Mouse (Mus musculus): ENCODE data around the gene Krtcap3. TPM values are rescaled to one million over a fixed set of nuclear protein-coding genes. Genes with fewer than 3 reads are reported as not detected.
"Not testable (repeated sequence)": the region's sequence is repeated elsewhere in the genome, so short reads cannot be mapped to it uniquely, and the experiment has no call there.

The Krtcap3 gene
- polyA plus RNA-seq (2015; fragmentation: Nextera tagmentation; extraction: Ambion mirVana) = 70.1 and 71.1 TPM in 2 replicates

DNA sequence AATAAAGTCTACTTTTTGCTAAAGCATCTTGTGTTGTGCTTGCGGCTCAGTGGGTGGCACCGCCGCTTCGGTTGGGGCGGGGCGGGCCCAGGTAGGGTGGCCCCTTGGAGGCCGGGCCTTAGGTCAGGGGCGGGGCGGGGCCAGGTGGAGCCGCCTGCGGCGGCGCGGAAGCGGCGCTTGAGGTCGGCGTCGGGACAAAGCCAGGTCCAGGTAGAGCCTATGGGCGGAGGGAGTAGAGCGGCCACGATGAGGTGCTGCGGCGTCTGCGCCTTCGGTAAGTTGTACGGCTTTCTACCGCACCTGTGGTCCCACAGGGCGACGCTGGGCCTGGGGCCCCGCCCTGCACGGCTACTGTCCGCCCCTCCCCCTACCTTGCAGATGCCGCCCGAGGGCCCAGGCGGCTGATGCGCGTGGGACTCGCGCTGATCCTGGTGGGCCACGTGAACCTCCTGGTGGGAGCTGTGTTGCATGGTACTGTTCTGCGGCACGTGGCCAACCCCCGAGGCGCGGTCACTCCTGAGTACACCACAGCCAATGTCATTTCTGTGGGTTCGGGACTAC is at the start of gene Krtcap3:
Krtcap3 (plus strand) TSS at position 151 of the 561 bp plus-strand sequence.
- 13% methylated on average over 38 of the region's 47 CpGs for WGBS
- H3K36me3 ChIP-seq (ENCODE audit: control insufficient read depth, insufficient read depth, low read length) = peaks cover 10% of the 10 kb centered on the region; the same call in 1 of the 2 replicates
- peaks cover 6% of the 10 kb centered on the region; the same call in 1 of the 2 replicates for H3K4me1 ChIP-seq (ENCODE audit: control insufficient read depth, insufficient read depth, low read length)
- peak within 1 kb of the TSS; percentile 55 for H3K4me3 ChIP-seq (ENCODE audit: low read length)
- peak within 1 kb of the TSS; percentile 67 for H3K9ac ChIP-seq (ENCODE audit: low read depth, low read length)
- no peaks in the 10 kb centered on the region for H3K27me3 ChIP-seq (replicated peaks; ENCODE audit: control insufficient read depth, insufficient read depth, low read length)
- H3K4me2 ChIP-seq (ENCODE audit: low read depth, low read length) = peak within 1 kb of the TSS; percentile 60
- peak; percentile 89 for ATAC-seq
- H3K9me3 ChIP-seq (ENCODE audit: control insufficient read depth, low read length) = no peaks in the 10 kb centered on the region
- H3K27ac ChIP-seq (ENCODE audit: low read length) = peak within 1 kb of the TSS; percentile 89

DNA sequence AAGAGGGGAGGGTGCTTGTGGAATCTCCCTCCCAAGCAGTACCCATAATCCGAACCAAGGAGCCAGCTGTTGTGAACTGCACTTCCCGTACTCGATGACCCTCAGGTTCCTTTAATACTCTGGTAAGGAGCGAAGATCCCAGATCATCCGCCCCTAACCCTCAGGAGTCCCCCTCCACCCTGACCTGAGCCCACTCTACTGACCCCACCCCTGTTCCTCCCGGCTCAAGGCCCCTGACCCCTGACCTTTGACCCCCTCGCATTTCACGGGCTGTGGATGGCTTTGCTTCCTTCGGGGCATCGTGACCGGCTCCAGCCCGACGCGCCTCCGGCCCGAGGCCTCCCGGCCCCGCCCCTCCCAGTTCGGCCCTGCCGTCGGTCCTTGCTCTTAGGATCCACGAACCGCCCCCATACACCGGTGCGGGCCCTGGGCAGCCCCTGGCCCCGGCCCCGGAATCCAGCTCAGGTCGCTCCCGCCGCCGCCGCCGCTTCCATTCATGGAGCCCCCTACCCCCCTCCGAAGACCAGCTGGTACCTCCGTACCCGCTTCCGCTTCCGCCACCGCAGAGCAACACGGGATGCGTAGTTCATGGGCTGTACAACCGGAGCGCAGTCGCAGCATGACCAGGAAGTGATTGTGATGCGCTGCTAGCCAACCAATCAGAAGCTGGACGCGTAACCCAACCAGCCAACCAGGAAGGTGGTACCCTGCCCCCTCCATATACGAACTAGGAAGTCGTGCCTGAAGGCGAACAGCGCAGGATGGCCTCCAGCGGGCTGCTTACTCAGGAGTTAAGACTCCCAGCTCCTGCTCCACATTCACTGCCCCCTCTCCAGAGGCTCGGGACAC is 49.5 kb upstream of the Krtcap3 start, which contains the start of gene Zfp513:
Zfp513 (minus strand) TSS at position 562 of the 849 bp plus-strand sequence.
- peak within 1 kb of the TSS; percentile 83 for H3K27ac ChIP-seq (ENCODE audit: low read length)
- H3K4me1 ChIP-seq (ENCODE audit: control insufficient read depth, insufficient read depth, low read length) = peaks cover 4% of the 10 kb centered on the region; the same call in 1 of the 2 replicates
- WGBS = under 1% methylated on average over 53 of the region's 53 CpGs
- no peaks in the 10 kb centered on the region for H3K27me3 ChIP-seq (replicated peaks; ENCODE audit: control insufficient read depth, insufficient read depth, low read length)
- ATAC-seq = peak; percentile 98
- H3K4me3 ChIP-seq (ENCODE audit: low read length) = peak within 1 kb of the TSS; percentile 79
- peak within 1 kb of the TSS; percentile 91 for H3K9ac ChIP-seq (ENCODE audit: low read depth, low read length)
- peak within 1 kb of the TSS; percentile 66 for H3K4me2 ChIP-seq (ENCODE audit: low read depth, low read length)
- H3K9me3 ChIP-seq (ENCODE audit: control insufficient read depth, low read length) = no peaks in the 10 kb centered on the region
- peaks cover 48% of the 10 kb centered on the region for H3K36me3 ChIP-seq (ENCODE audit: control insufficient read depth, insufficient read depth, low read length)

DNA sequence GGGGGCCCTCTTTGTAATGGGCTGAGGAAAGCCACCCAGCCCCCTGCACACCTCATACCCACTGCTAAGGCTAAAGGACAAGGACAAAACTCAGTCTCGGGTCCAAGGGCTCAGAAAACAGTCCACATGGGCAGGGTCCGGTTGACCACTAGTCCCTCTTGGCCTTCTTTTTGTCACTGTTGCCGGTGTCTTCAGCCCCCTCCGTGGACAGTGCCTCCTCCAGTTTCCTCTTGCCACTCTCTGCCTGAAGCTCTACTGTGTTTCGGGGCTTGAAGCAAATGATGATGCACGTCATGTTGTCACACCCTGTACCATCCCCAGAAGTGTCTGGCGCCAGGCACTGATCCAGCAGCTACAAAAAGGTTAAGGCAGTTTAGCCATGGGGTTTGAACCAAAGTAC is 48.6 kb upstream of the Krtcap3 start:
- Histone ChIP-seq H3K9ac (ENCODE audit: low read depth, low read length) (peak overlapping the region; percentile 91), H3K27me3 (replicated peaks; ENCODE audit: control insufficient read depth, insufficient read depth, low read length) (no peaks in the 10 kb centered on the region), H3K27ac (ENCODE audit: low read length) (peak overlapping the region; percentile 81), H3K4me1 (ENCODE audit: control insufficient read depth, insufficient read depth, low read length) (peaks cover 4% of the 10 kb centered on the region; the same call in 1 of the 2 replicates), H3K9me3 (ENCODE audit: control insufficient read depth, low read length) (no peaks in the 10 kb centered on the region), H3K4me2 (ENCODE audit: low read depth, low read length) (peak overlapping the region; percentile 64), H3K36me3 (ENCODE audit: control insufficient read depth, insufficient read depth, low read length) (peaks cover 40% of the 10 kb centered on the region), H3K4me3 (ENCODE audit: low read length) (peak overlapping the region; percentile 79)
- 86% methylated on average over 7 of the region's 7 CpGs for WGBS
- ATAC-seq = no peak

- Histone ChIP-seq H3K9me3 (ENCODE audit: control insufficient read depth, low read length) (no peaks in the 10 kb centered on the region), H3K27me3 (replicated peaks; ENCODE audit: control insufficient read depth, insufficient read depth, low read length) (no peaks in the 10 kb centered on the region), H3K4me1 (ENCODE audit: control insufficient read depth, insufficient read depth, low read length) (peaks cover 4% of the 10 kb centered on the region; the same call in 1 of the 2 replicates), H3K4me2 (ENCODE audit: low read depth, low read length) (no peak overlapping the region), H3K9ac (ENCODE audit: low read depth, low read length) (no peak overlapping the region), H3K27ac (ENCODE audit: low read length) (no peak overlapping the region), H3K4me3 (ENCODE audit: low read length) (no peak overlapping the region), H3K36me3 (ENCODE audit: control insufficient read depth, insufficient read depth, low read length) (peaks cover 30% of the 10 kb centered on the region)
- 90% methylated on average over 2 of the region's 2 CpGs for WGBS
- no peak for ATAC-seq
Measured at GRCm38 (mm10) chr5:31203866-31204265, 47.6 kb upstream of the Krtcap3 start.

DNA sequence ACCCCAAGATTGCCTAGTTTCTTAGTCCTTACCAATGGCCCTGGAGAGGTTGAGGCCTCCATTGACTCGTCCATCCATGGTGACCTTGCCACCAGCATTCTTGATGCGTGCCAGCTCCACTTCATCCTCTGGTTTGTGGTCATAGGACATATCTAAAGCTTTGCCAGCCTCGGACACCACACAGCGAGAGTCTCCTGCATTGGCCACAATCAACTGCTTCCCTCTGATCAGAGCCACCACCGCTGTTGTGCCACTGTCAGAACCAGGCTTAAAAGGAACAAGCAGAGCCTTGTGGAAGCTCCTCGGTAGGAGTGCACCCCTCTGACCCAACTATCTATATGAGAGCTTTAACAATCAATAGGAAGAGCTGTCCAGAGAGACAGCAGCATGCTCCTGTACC is 47.1 kb upstream of the Krtcap3 start:
- Histone ChIP-seq H3K4me1 (ENCODE audit: control insufficient read depth, insufficient read depth, low read length) (peaks cover 4% of the 10 kb centered on the region; the same call in 1 of the 2 replicates), H3K27ac (ENCODE audit: low read length) (no peak overlapping the region), H3K9ac (ENCODE audit: low read depth, low read length) (no peak overlapping the region), H3K9me3 (ENCODE audit: control insufficient read depth, low read length) (no peaks in the 10 kb centered on the region), H3K4me2 (ENCODE audit: low read depth, low read length) (no peak overlapping the region), H3K27me3 (replicated peaks; ENCODE audit: control insufficient read depth, insufficient read depth, low read length) (no peaks in the 10 kb centered on the region), H3K36me3 (ENCODE audit: control insufficient read depth, insufficient read depth, low read length) (peaks cover 26% of the 10 kb centered on the region), H3K4me3 (ENCODE audit: low read length) (no peak overlapping the region)
- ATAC-seq = no peak
- WGBS = 94% methylated on average over 6 of the region's 6 CpGs

GRCm38 (mm10) chr5:31216554-31216953 is 34.9 kb upstream of the Krtcap3 start:
- WGBS = 92% methylated on average over 6 of the region's 6 CpGs
- H3K9ac ChIP-seq (ENCODE audit: low read depth, low read length); H3K27me3 ChIP-seq (replicated peaks; ENCODE audit: control insufficient read depth, insufficient read depth, low read length); H3K27ac ChIP-seq (ENCODE audit: low read length); H3K4me1 ChIP-seq (ENCODE audit: control insufficient read depth, insufficient read depth, low read length); ATAC-seq; H3K36me3 ChIP-seq (ENCODE audit: control insufficient read depth, insufficient read depth, low read length); H3K4me3 ChIP-seq (ENCODE audit: low read length); H3K9me3 ChIP-seq (ENCODE audit: control insufficient read depth, low read length); H3K4me2 ChIP-seq (ENCODE audit: low read depth, low read length): not testable (repeated sequence)

DNA sequence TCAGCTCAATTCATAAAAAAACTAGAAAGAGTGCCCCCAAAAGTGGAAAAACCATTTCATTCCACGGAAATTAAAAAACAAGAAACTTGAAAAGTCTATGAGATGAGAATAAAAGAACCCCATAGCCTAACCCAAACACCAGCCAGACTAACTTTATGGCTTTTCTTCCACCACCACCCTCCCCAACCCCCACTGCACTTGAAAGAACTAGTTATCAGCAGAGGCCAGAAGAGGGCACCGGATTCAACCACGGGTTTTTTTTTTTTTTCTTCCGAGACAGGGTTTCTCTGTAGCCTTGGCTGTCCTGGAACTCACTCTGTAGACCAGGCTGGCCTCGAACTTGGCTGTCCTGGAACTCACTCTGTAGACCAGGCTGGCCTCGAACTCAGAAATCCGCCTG is 33.2 kb upstream of the Krtcap3 start:
- no peaks in the 10 kb centered on the region for H3K9me3 ChIP-seq (ENCODE audit: control insufficient read depth, low read length)
- H3K4me3 ChIP-seq (ENCODE audit: low read length) = no peak overlapping the region
- no peak overlapping the region for H3K27ac ChIP-seq (ENCODE audit: low read length)
- H3K4me2 ChIP-seq (ENCODE audit: low read depth, low read length) = no peak overlapping the region
- no peaks in the 10 kb centered on the region for H3K36me3 ChIP-seq (ENCODE audit: control insufficient read depth, insufficient read depth, low read length)
- no peaks in the 10 kb centered on the region for H3K27me3 ChIP-seq (replicated peaks; ENCODE audit: control insufficient read depth, insufficient read depth, low read length)
- WGBS = 51% methylated on average over 6 of the region's 7 CpGs
- no peak for ATAC-seq
- no peak overlapping the region for H3K9ac ChIP-seq (ENCODE audit: low read depth, low read length)
- peaks cover 10% of the 10 kb centered on the region for H3K4me1 ChIP-seq (ENCODE audit: control insufficient read depth, insufficient read depth, low read length)

DNA sequence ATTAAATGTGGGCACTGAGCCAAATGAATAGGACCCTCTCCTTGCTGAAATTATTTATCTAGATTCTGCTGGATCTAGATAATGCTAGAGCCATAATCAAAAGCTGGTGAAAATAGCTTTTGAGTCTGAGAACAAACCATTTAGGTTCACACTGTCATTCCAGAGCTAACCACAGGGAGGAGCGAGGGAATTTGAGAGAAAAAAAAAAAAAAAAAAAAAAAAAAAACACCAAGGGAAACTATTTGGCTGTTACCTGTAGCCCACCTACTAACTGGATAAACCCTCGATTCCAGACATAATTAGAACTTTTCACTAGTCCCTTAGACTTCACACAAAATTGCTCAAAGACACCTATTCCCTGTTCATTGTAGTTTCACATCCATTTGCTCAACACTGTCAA is 32.4 kb upstream of the Krtcap3 start:
- H3K27me3 ChIP-seq (replicated peaks; ENCODE audit: control insufficient read depth, insufficient read depth, low read length) = no peaks in the 10 kb centered on the region
- no peak overlapping the region for H3K27ac ChIP-seq (ENCODE audit: low read length)
- 0% methylated on average over 2 of the region's 2 CpGs for WGBS
- H3K4me3 ChIP-seq (ENCODE audit: low read length) = peak overlapping the region; percentile 31
- peak overlapping the region; percentile 51 for H3K4me2 ChIP-seq (ENCODE audit: low read depth, low read length)
- no peaks in the 10 kb centered on the region for H3K9me3 ChIP-seq (ENCODE audit: control insufficient read depth, low read length)
- H3K9ac ChIP-seq (ENCODE audit: low read depth, low read length) = no peak overlapping the region
- H3K4me1 ChIP-seq (ENCODE audit: control insufficient read depth, insufficient read depth, low read length) = peaks cover 10% of the 10 kb centered on the region
- no peaks in the 10 kb centered on the region for H3K36me3 ChIP-seq (ENCODE audit: control insufficient read depth, insufficient read depth, low read length)
- ATAC-seq = no peak

DNA sequence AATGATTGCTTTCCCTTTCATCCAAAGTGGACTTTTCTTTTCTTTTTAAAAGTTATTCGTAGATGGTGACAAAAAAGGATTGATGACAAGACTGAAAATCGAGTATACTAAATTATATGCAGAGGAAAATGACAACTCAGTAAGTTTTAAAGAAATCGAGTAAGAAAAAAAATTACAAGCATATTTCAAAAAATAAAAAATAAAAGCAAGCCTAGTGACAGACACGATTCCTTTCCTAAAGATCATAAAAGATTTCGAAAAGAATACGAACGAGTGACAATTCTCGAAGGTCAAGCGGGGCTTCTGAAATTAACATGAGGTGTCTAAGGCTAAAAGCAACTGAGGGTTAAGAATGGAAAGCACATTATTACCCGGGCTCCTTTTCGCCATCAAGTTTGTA is 32.0 kb upstream of the Krtcap3 start:
- Histone ChIP-seq H3K27ac (ENCODE audit: low read length) (peak overlapping the region; percentile 81), H3K4me3 (ENCODE audit: low read length) (peak overlapping the region; percentile 76), H3K9ac (ENCODE audit: low read depth, low read length) (peak overlapping the region; percentile 82), H3K4me1 (ENCODE audit: control insufficient read depth, insufficient read depth, low read length) (peaks cover 10% of the 10 kb centered on the region), H3K36me3 (ENCODE audit: control insufficient read depth, insufficient read depth, low read length) (no peaks in the 10 kb centered on the region), H3K9me3 (ENCODE audit: control insufficient read depth, low read length) (no peaks in the 10 kb centered on the region), H3K4me2 (ENCODE audit: low read depth, low read length) (peak overlapping the region; percentile 63), H3K27me3 (replicated peaks; ENCODE audit: control insufficient read depth, insufficient read depth, low read length) (no peaks in the 10 kb centered on the region)
- 1% methylated on average over 11 of the region's 11 CpGs for WGBS
- no peak for ATAC-seq
